Mouse (Mus musculus): Measurements from ENCODE around the gene Smap2. TPM values are rescaled to one million over a fixed set of nuclear protein-coding genes. Genes with fewer than 3 reads are reported as not detected.

Smap2 gene
- polyA plus RNA-seq, 1 experiment from 2014 or later: 15.2 TPM

DNA sequence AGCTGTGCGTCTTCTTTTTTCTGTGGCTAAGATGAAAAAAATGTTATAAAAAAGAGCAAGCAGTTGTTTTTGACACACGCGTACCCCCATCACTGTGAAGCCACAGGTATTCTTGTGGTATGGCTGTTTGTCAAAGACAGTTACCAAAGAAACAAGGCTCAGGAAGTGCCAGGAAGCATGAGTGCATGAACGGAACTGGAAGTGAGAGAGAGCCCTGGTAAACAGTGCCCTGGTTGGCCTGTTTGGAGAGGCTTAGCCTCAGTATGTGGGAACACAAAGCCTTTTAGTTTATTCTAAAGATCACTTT lies 41.7 kb downstream of the Smap2 start:
- Histone ChIP-seq H3K4me3 (ENCODE audit: low read depth, low read length) (no peak overlapping the region), H3K36me3 (ENCODE audit: control insufficient read depth, insufficient read depth, low read length) (peaks cover 3% of the 10 kb centered on the region), H3K9me3 (ENCODE audit: control insufficient read depth, low read depth, low read length) (no peaks in the 10 kb centered on the region), H3K27me3 (ENCODE audit: control insufficient read depth, insufficient read depth, low read length) (no peaks in the 10 kb centered on the region), H3K4me1 (ENCODE audit: control insufficient read depth, insufficient read depth, low read length) (no peaks in the 10 kb centered on the region), H3K27ac (ENCODE audit: low read length) (no peak overlapping the region), H3K4me2 (replicated peaks; ENCODE audit: low read depth, low read length) (no peak overlapping the region), H3K9ac (replicated peaks; ENCODE audit: low read depth, low read length) (no peak overlapping the region)
- WGBS: 77% methylated on average over 4 of the region's 4 CpGs
- no peak for ATAC-seq (ENCODE audit: insufficient number of reproducible peaks, insufficient read depth, low FRiP score, low read depth)

DNA sequence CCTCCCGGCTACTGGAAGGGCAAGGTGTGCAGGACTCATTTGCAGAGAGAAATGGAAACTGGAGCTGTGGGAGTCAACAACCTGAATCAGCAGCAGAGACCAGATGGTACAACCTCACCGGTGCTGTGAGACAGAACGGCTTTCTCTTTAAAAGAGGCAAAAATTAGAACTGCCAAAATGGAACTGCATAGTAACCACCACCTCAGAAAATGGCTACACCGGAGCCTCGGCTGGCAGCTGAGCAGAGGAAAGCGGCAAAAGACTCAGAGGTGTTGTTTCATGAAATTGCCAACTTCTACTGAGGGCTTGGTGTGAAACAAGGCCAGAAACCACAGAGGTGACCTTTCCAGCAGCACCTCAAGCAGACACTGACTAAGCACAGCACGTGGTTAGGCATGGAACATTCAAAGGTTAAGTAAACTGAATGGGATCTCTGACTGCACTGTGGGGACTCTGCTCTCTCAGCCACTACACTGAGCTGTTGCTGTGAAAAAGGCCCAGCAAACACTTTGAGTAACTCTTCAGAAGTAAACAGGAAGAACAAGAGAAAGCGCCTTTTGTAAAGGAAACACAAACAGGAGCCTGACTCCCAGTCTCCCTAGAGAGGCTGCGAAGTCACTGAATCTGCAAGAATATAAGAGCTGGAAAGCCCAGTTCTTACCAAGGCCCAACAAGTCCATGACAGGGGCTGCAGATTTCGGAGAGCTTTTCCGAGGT lies 42.2 kb downstream of the Smap2 start:
- Histone ChIP-seq H3K4me2 (replicated peaks; ENCODE audit: low read depth, low read length) (no peak overlapping the region), H3K27me3 (ENCODE audit: control insufficient read depth, insufficient read depth, low read length) (no peaks in the 10 kb centered on the region), H3K9ac (replicated peaks; ENCODE audit: low read depth, low read length) (no peak overlapping the region), H3K27ac (ENCODE audit: low read length) (no peak overlapping the region), H3K36me3 (ENCODE audit: control insufficient read depth, insufficient read depth, low read length) (peaks cover 3% of the 10 kb centered on the region), H3K4me3 (ENCODE audit: low read depth, low read length) (no peak overlapping the region), H3K4me1 (ENCODE audit: control insufficient read depth, insufficient read depth, low read length) (no peaks in the 10 kb centered on the region), H3K9me3 (ENCODE audit: control insufficient read depth, low read depth, low read length) (no peaks in the 10 kb centered on the region)
- no peak for ATAC-seq (ENCODE audit: insufficient number of reproducible peaks, insufficient read depth, low FRiP score, low read depth)
- 84% methylated on average over 11 of the region's 11 CpGs for WGBS

DNA sequence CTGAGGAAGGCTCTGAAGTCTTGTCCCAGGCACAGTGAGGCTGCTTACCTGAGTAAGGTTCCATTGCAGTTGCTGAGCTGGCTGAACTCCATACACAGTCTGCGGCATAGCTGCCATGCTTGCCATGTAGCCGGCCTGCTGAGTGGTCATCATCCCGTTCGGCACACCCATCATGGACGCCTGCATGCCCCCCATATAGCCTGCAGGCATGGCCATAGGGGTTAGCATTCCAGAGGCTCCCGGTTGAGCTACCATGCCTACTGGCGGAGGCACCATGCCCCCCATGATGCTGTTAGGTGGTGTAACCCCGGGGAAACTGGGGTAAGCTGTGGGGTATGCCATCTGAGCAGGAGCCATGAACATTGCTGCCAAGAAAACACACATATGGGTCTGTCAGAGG lies 45.2 kb downstream of the Smap2 start:
- Histone ChIP-seq H3K9me3 (ENCODE audit: control insufficient read depth, low read depth, low read length) (no peaks in the 10 kb centered on the region), H3K9ac (replicated peaks; ENCODE audit: low read depth, low read length) (no peak overlapping the region), H3K4me2 (replicated peaks; ENCODE audit: low read depth, low read length) (no peak overlapping the region), H3K4me3 (ENCODE audit: low read depth, low read length) (no peak overlapping the region), H3K27me3 (ENCODE audit: control insufficient read depth, insufficient read depth, low read length) (no peaks in the 10 kb centered on the region), H3K27ac (ENCODE audit: low read length) (no peak overlapping the region), H3K4me1 (ENCODE audit: control insufficient read depth, insufficient read depth, low read length) (no peaks in the 10 kb centered on the region), H3K36me3 (ENCODE audit: control insufficient read depth, insufficient read depth, low read length) (peaks cover 3% of the 10 kb centered on the region)
- WGBS: 89% methylated on average over 8 of the region's 8 CpGs
- no peak for ATAC-seq (ENCODE audit: insufficient number of reproducible peaks, insufficient read depth, low FRiP score, low read depth)

DNA sequence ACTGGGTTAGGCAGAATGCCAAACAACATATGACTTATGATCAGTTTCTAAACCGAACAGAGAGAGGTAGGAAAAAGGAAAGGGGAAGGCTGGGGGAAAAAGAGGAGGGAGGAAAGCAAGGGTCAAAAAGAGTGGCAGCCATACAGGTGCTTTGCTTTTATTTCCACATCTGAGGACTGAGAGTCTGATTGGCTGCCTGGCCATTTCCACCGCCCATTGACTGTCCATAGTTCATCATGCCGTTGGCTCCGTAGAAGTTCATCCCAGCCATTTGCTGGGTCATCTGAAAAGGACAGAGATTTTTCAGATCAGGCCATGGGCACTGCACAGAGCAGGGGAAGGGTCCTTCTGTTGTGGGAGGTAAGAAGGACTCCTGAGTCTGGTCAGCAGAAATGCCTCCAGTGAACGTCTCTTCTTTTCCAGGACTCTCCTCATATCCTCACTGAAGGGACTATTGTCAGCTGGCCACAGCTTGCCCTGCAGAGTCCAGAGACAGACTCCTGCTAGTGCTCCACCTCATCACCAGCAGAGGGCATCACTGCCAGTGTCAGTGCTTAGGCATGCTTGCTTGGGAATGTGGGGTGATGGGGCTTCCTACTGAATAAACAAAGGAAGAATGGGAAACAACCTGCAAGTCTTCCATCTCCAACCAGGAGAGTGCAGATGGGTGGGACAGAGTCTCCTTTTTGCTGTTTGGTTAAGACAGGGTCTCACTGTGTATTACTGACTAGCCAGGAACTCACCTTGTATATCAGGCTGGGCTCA lies 47.5 kb downstream of the Smap2 start:
- Histone ChIP-seq H3K9me3 (ENCODE audit: control insufficient read depth, low read depth, low read length) (no peaks in the 10 kb centered on the region), H3K27me3 (ENCODE audit: control insufficient read depth, insufficient read depth, low read length) (no peaks in the 10 kb centered on the region), H3K4me2 (replicated peaks; ENCODE audit: low read depth, low read length) (no peak overlapping the region), H3K27ac (ENCODE audit: low read length) (no peak overlapping the region), H3K4me1 (ENCODE audit: control insufficient read depth, insufficient read depth, low read length) (no peaks in the 10 kb centered on the region), H3K4me3 (ENCODE audit: low read depth, low read length) (no peak overlapping the region), H3K9ac (replicated peaks; ENCODE audit: low read depth, low read length) (no peak overlapping the region), H3K36me3 (ENCODE audit: control insufficient read depth, insufficient read depth, low read length) (peaks cover 3% of the 10 kb centered on the region)
- ATAC-seq (ENCODE audit: insufficient number of reproducible peaks, insufficient read depth, low FRiP score, low read depth): no peak
- WGBS: 80% methylated on average over 5 of the region's 5 CpGs

DNA sequence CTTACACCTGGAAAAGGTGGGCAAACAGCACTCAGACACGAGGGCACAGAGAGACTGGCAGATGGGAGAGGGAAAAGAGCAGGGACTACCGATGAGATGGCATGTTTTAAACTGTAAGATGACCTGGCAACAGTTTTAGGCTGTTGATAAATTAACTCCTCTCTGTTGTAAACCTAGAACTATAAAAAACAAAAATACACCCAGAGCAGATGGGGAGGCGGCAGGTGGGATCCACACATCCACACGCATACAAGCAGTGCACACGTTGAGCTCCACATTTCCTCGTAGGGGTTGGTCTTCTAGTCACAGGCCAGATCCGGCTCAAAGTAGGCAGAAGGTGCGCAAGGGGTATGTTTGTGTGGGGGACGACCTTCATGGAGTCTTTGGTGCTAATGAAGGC lies 48.6 kb downstream of the Smap2 start:
- Histone ChIP-seq H3K9ac (replicated peaks; ENCODE audit: low read depth, low read length) (no peak overlapping the region), H3K27me3 (ENCODE audit: control insufficient read depth, insufficient read depth, low read length) (no peaks in the 10 kb centered on the region), H3K4me2 (replicated peaks; ENCODE audit: low read depth, low read length) (no peak overlapping the region), H3K27ac (ENCODE audit: low read length) (no peak overlapping the region), H3K4me3 (ENCODE audit: low read depth, low read length) (no peak overlapping the region), H3K4me1 (ENCODE audit: control insufficient read depth, insufficient read depth, low read length) (no peaks in the 10 kb centered on the region), H3K9me3 (ENCODE audit: control insufficient read depth, low read depth, low read length) (no peaks in the 10 kb centered on the region), H3K36me3 (ENCODE audit: control insufficient read depth, insufficient read depth, low read length) (no peaks in the 10 kb centered on the region; the same call in 1 of the 2 replicates)
- ATAC-seq (ENCODE audit: insufficient number of reproducible peaks, insufficient read depth, low FRiP score, low read depth): no peak
- WGBS: 91% methylated on average over 9 of the region's 9 CpGs

DNA sequence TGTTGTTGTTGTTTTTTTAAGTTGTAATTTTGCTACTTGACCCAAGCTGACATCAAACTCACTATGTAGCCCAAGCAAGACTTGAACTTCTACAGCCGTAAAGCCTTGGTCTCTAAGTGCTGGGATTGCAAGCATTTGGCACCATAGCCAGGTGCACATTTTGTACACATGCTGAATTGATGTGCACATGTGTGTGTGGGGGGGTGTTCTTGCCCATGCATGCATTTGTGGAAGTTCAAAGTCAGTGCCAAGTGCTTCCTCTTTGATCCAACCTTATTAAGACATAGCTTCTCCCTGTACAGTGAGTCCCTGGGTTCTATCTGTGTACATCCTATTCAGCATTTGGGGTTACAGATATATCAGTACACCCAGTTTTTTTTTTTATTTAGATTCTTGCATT lies 61.5 kb downstream of the Smap2 start:
- 96% methylated on average over 1 of the region's 1 CpGs for WGBS
- Histone ChIP-seq H3K27me3 (ENCODE audit: control insufficient read depth, insufficient read depth, low read length) (no peaks in the 10 kb centered on the region), H3K9ac (replicated peaks; ENCODE audit: low read depth, low read length) (no peak overlapping the region), H3K4me3 (ENCODE audit: low read depth, low read length) (no peak overlapping the region), H3K4me2 (replicated peaks; ENCODE audit: low read depth, low read length) (no peak overlapping the region), H3K4me1 (ENCODE audit: control insufficient read depth, insufficient read depth, low read length) (no peaks in the 10 kb centered on the region), H3K9me3 (ENCODE audit: control insufficient read depth, low read depth, low read length) (no peaks in the 10 kb centered on the region), H3K36me3 (ENCODE audit: control insufficient read depth, insufficient read depth, low read length) (no peaks in the 10 kb centered on the region), H3K27ac (ENCODE audit: low read length) (no peak overlapping the region)
- ATAC-seq (ENCODE audit: insufficient number of reproducible peaks, insufficient read depth, low FRiP score, low read depth): no peak

DNA sequence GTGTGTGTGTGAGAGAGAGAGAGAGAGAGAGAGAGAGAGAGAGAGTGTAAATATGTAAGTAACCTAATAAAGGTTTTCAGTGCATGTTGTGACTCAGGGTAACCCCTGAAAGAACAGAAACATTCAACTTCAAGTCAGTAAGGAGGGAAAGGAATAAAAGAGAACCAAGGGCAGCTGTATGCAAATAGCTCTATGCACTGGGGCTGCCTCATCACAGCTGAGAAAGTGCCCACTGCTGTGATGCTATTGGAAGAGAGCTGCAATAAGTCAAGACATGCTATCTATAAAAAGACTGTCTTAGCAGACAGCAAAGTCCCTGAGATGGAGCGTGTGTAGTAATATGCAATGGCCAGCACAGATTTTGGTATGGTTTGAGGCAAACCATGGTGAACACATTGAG lies 63.4 kb downstream of the Smap2 start:
- 78% methylated on average over 1 of the region's 1 CpGs for WGBS
- no peaks in the 10 kb centered on the region for H3K27me3 ChIP-seq (ENCODE audit: control insufficient read depth, insufficient read depth, low read length)

DNA sequence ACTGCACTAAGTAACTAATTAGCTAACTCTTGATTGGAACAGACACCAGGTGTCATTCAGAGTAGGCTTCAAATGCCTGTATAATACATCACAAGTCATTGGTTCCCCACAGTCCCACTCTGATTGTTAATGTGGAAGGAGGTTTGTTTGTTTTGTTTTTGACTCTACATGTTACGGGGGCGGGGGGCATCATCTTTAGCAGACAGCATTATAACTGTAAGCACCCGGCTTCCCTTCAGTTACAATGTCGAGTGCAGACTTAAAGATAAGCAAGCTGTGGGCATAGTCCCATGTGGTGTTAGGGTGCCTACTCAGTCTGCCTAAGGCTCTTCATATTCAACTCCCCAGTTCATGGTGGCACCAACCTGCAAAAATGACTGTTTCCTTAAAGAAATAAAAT lies 64.0 kb downstream of the Smap2 start:
- H3K4me2 ChIP-seq (replicated peaks; ENCODE audit: low read depth, low read length): no peak overlapping the region
- H3K9me3 ChIP-seq (ENCODE audit: control insufficient read depth, low read depth, low read length): no peaks in the 10 kb centered on the region
- H3K36me3 ChIP-seq (ENCODE audit: control insufficient read depth, insufficient read depth, low read length): no peaks in the 10 kb centered on the region
- H3K27ac ChIP-seq (ENCODE audit: low read length): no peak overlapping the region
- H3K27me3 ChIP-seq (ENCODE audit: control insufficient read depth, insufficient read depth, low read length): no peaks in the 10 kb centered on the region
- WGBS: 75% methylated on average over 4 of the region's 4 CpGs
- H3K4me3 ChIP-seq (ENCODE audit: low read depth, low read length): no peak overlapping the region
- ATAC-seq (ENCODE audit: insufficient number of reproducible peaks, insufficient read depth, low FRiP score, low read depth): no peak
- H3K4me1 ChIP-seq (ENCODE audit: control insufficient read depth, insufficient read depth, low read length): no peaks in the 10 kb centered on the region
- no peak overlapping the region for H3K9ac ChIP-seq (replicated peaks; ENCODE audit: low read depth, low read length)

More for the DNA sequence above, 63.4 kb downstream of the Smap2 start:
- no peaks in the 10 kb centered on the region for H3K9me3 ChIP-seq (ENCODE audit: control insufficient read depth, low read depth, low read length)
- H3K4me1 ChIP-seq (ENCODE audit: control insufficient read depth, insufficient read depth, low read length): no peaks in the 10 kb centered on the region
- no peak overlapping the region for H3K27ac ChIP-seq (ENCODE audit: low read length)
- H3K36me3 ChIP-seq (ENCODE audit: control insufficient read depth, insufficient read depth, low read length): no peaks in the 10 kb centered on the region
- H3K4me3 ChIP-seq (ENCODE audit: low read depth, low read length): no peak overlapping the region
- H3K4me2 ChIP-seq (replicated peaks; ENCODE audit: low read depth, low read length): no peak overlapping the region
- no peak for ATAC-seq (ENCODE audit: insufficient number of reproducible peaks, insufficient read depth, low FRiP score, low read depth)
- no peak overlapping the region for H3K9ac ChIP-seq (replicated peaks; ENCODE audit: low read depth, low read length)

Data from stomach, embryonic 14.5 days (tissue).